In genomic region chr12:82397193-82397592, GRCm38 (mm10) we compare ENCODE assay signal across 10 mouse cellular contexts.
A peak's percentile ranks its signal among the peaks of the same experiment; 100 is the strongest.
DNase-seq lines count a peak whose midpoint lies in the region; ATAC-seq and TF ChIP-seq lines count a peak whose summit lies in the region.
"Had no signal": no experiment of that assay in that cellular context is flagged by ENCODE, and none has a peak within 500 bp of the region (broad histone marks: within the 10 kb centered on the region; RNA-seq: fewer than 3 reads in every experiment).

No protein-coding gene starts in this region.

- H3K36me3 ChIP-seq in liver, adult 2 months (ENCODE audit: control insufficient read depth, insufficient read depth, low read length): 0 out of 2 replicates have a peak, but pooled peaks cover 2% of the 10 kb centered on the region
- no peaks in the 10 kb centered on the region for H3K36me3 ChIP-seq in liver, embryonic 11.5 days (ENCODE audit: control insufficient read depth, insufficient read depth, low read length)
- H3K36me3 ChIP-seq in intestine, embryonic 15.5 days: 0 out of 2 replicates have a peak, but pooled peaks cover 2% of the 10 kb centered on the region
- H3K36me3 ChIP-seq in kidney, embryonic 14.5 days (ENCODE audit: control insufficient read depth, insufficient read depth, low read length): peaks cover 11% of the 10 kb centered on the region
- no peaks in the 10 kb centered on the region for H3K36me3 ChIP-seq in liver, embryonic 15.5 days (replicated peaks)
- H3K36me3 ChIP-seq: forebrain, embryonic 15.5 days; hindbrain, embryonic 13.5 days had no signal

- intact Hi-C loops in left cerebral cortex, postnatal 4 days (cut with DNase I): no loop called here

- no peaks in the 10 kb centered on the region for H3K27me3 ChIP-seq in liver, adult 2 months (ENCODE audit: control insufficient read depth, insufficient read depth, low read length)
- H3K27me3 ChIP-seq in liver, embryonic 11.5 days (replicated peaks; ENCODE audit: control insufficient read depth, insufficient read depth, low read length): no peaks in the 10 kb centered on the region
- H3K27me3 ChIP-seq in intestine, embryonic 15.5 days (replicated peaks): no peaks in the 10 kb centered on the region
- H3K27me3 ChIP-seq in kidney, embryonic 14.5 days (ENCODE audit: control insufficient read depth, insufficient read depth, low read length): no peaks in the 10 kb centered on the region
- H3K27me3 ChIP-seq in liver, embryonic 15.5 days: no peaks in the 10 kb centered on the region
- H3K27me3 ChIP-seq: forebrain, embryonic 15.5 days; hindbrain, embryonic 13.5 days had no signal

- H3K9me3 ChIP-seq in liver, embryonic 11.5 days (ENCODE audit: control insufficient read depth, low read length): no peaks in the 10 kb centered on the region
- no peaks in the 10 kb centered on the region for H3K9me3 ChIP-seq in intestine, embryonic 15.5 days
- H3K9me3 ChIP-seq in kidney, embryonic 14.5 days (ENCODE audit: control insufficient read depth, low read length): no peaks in the 10 kb centered on the region
- no peaks in the 10 kb centered on the region for H3K9me3 ChIP-seq in liver, embryonic 15.5 days (replicated peaks)
- H3K9me3 ChIP-seq: forebrain, embryonic 15.5 days; hindbrain, embryonic 13.5 days had no signal

- no peak for TF ChIP-seq POLR2A in liver, adult 2 months (IDR thresholded peaks at IDR 0.05; ENCODE audit: extremely low read depth, insufficient read depth, low read length)

- peak; percentile 82 for TF ChIP-seq CTCF in liver, adult 2 months (IDR thresholded peaks at IDR 0.05; ENCODE audit: low read depth, low read length)

- ATAC-seq in liver, embryonic 11.5 days (replicated peaks; ENCODE audit: low FRiP score): no peak; the same call in 1 of the 2 replicates
- peak; percentile 66 for ATAC-seq in intestine, embryonic 15.5 days
- peak; percentile 57 for ATAC-seq in kidney, embryonic 14.5 days (ENCODE audit: low FRiP score, low TSS enrichment)
- no peak for ATAC-seq in liver, embryonic 15.5 days (ENCODE audit: insufficient read depth)
- no peak for ATAC-seq in activated CD4-positive, CD25-positive, alpha-beta regulatory T cell, adult 4 months
- ATAC-seq: forebrain, embryonic 15.5 days had no signal

- H3K27ac ChIP-seq in liver, adult 2 months (replicated peaks; ENCODE audit: insufficient read depth, low read depth, low read length): peak overlapping the region; percentile 2; the same call in 1 of the 2 replicates
- no peak overlapping the region for H3K27ac ChIP-seq in liver, embryonic 11.5 days (ENCODE audit: low read depth, low read length)
- H3K27ac ChIP-seq in intestine, embryonic 15.5 days: peak overlapping the region; percentile 29
- peak overlapping the region; percentile 71 for H3K27ac ChIP-seq in kidney, embryonic 14.5 days (ENCODE audit: low read depth, low read length)
- H3K27ac ChIP-seq in liver, embryonic 15.5 days (replicated peaks): no peak overlapping the region
- H3K27ac ChIP-seq: hindbrain, embryonic 13.5 days had no signal

- no peak overlapping the region for H3K9ac ChIP-seq in liver, adult 2 months (ENCODE audit: low read depth, low read length)
- no peak overlapping the region for H3K9ac ChIP-seq in liver, embryonic 11.5 days (ENCODE audit: low read depth, low read length)
- H3K9ac ChIP-seq in intestine, embryonic 15.5 days: no peak overlapping the region
- H3K9ac ChIP-seq in kidney, embryonic 14.5 days (ENCODE audit: low read depth, low read length): no peak overlapping the region
- H3K9ac ChIP-seq in liver, embryonic 15.5 days: no peak overlapping the region
- H3K9ac ChIP-seq: forebrain, embryonic 15.5 days; hindbrain, embryonic 13.5 days had no signal

- no peaks in the 10 kb centered on the region for H3K79me2 ChIP-seq in liver, adult 2 months (ENCODE audit: control insufficient read depth, insufficient read depth, low read length)

- H3K4me3 ChIP-seq in liver, adult 2 months (ENCODE audit: insufficient read depth, low read depth, low read length): peak overlapping the region; percentile 30; the same call in 1 of the 2 replicates
- no peak overlapping the region for H3K4me3 ChIP-seq in liver, embryonic 11.5 days (ENCODE audit: low read depth, low read length)
- no peak overlapping the region for H3K4me3 ChIP-seq in intestine, embryonic 15.5 days (replicated peaks)
- H3K4me3 ChIP-seq in kidney, embryonic 14.5 days (ENCODE audit: low read length): no peak overlapping the region
- H3K4me3 ChIP-seq in liver, embryonic 15.5 days (replicated peaks): no peak overlapping the region
- H3K4me3 ChIP-seq: forebrain, embryonic 15.5 days; hindbrain, embryonic 13.5 days had no signal

- H3K4me1 ChIP-seq in liver, adult 2 months (ENCODE audit: control insufficient read depth, insufficient read depth, low read length): peaks cover 10% of the 10 kb centered on the region
- peaks cover 5% of the 10 kb centered on the region; the same call in 1 of the 2 replicates for H3K4me1 ChIP-seq in liver, embryonic 11.5 days (replicated peaks; ENCODE audit: control insufficient read depth, insufficient read depth, low read length)
- H3K4me1 ChIP-seq in intestine, embryonic 15.5 days (replicated peaks): peaks cover 28% of the 10 kb centered on the region
- peaks cover 14% of the 10 kb centered on the region for H3K4me1 ChIP-seq in kidney, embryonic 14.5 days (ENCODE audit: control insufficient read depth, insufficient read depth, low read length)
- H3K4me1 ChIP-seq in liver, embryonic 15.5 days (replicated peaks): peaks cover 12% of the 10 kb centered on the region; the same call in 1 of the 2 replicates

- DNase-seq in liver, adult 2 months (ENCODE audit: extremely low read depth, low read depth, low spot score): peak; percentile 85
- no peak for DNase-seq in liver, embryonic 11.5 days (ENCODE audit: low spot score)
- DNase-seq in frontal cortex, postnatal 25 days (ENCODE audit: low spot score in 2 of 2): no peak
- DNase-seq in left cerebral cortex, postnatal 4 days: no peak

- WGBS in liver, adult 2 months: 25% methylated on average over 8 of the region's 8 CpGs
- 90% methylated on average over 8 of the region's 8 CpGs for WGBS in liver, embryonic 11.5 days
- WGBS in intestine, embryonic 15.5 days: 69% methylated on average over 8 of the region's 8 CpGs
- WGBS in kidney, embryonic 14.5 days: 68% methylated on average over 8 of the region's 8 CpGs
- WGBS in liver, embryonic 15.5 days (ENCODE audit: insufficient replicate concordance): 79% methylated on average over 8 of the region's 8 CpGs

- H3K4me2 ChIP-seq in liver, embryonic 11.5 days: no peak overlapping the region
- H3K4me2 ChIP-seq in intestine, embryonic 15.5 days (replicated peaks): peak overlapping the region; percentile 15; the same call in 1 of the 2 replicates
- H3K4me2 ChIP-seq in kidney, embryonic 14.5 days (replicated peaks; ENCODE audit: low read depth, low read length): no peak overlapping the region; the same call in 1 of the 2 replicates
- H3K4me2 ChIP-seq in liver, embryonic 15.5 days: peak overlapping the region; percentile 13; the same call in 1 of the 2 replicates
- H3K4me2 ChIP-seq: forebrain, embryonic 15.5 days; hindbrain, embryonic 13.5 days had no signal

Comparison
In these comparisons a context has a peak if more than half of its experiments do, and no peak if none do; other contexts are left out.
1. H3K27ac ChIP-seq: peak in liver, adult 2 months (single experiment), intestine, embryonic 15.5 days (single experiment) and kidney, embryonic 14.5 days (single experiment); none in liver, embryonic 11.5 days (single experiment) and liver, embryonic 15.5 days (single experiment).
2. H3K4me2 ChIP-seq: peak in intestine, embryonic 15.5 days (single experiment) and liver, embryonic 15.5 days (single experiment); none in liver, embryonic 11.5 days (single experiment) and kidney, embryonic 14.5 days (single experiment).
3. ATAC-seq: peak in intestine, embryonic 15.5 days (single experiment) and kidney, embryonic 14.5 days (single experiment); none in liver, embryonic 11.5 days (single experiment), liver, embryonic 15.5 days (single experiment) and activated CD4-positive, CD25-positive, alpha-beta regulatory T cell, adult 4 months (single experiment).